Mouse (Mus musculus) heart, embryonic 15.5 days (tissue): ENCODE measurements around the gene Bean1. TPM values are rescaled to one million over a fixed set of nuclear protein-coding genes. Genes with fewer than 3 reads are reported as not detected.

Source experiments
- ATAC-seq: fragments of 200-750 bp; cut with Nextera tagmentation; replicated peaks from 2 replicates; pipeline ENCODE4 v1.8.0; 2017; ENCODE audit warnings: low read depth, moderate TSS enrichment; ENCODE audit not compliant: insufficient number of reproducible peaks, insufficient read depth, low FRiP score
- H3K27ac ChIP-seq: fragments of 300-500 bp; sonication (generic); 2 replicates; pipeline ENCODE4 v1.5.1; 2015; ENCODE audit warnings: mild to moderate bottlenecking, inconsistent platforms
- H3K27me3 ChIP-seq: fragments of 300-500 bp; sonication (generic); 2 replicates; pipeline ENCODE4 v1.6.1; 2015; ENCODE audit warnings: inconsistent platforms
- H3K36me3 ChIP-seq: fragments of 300-500 bp; sonication (generic); 2 replicates; pipeline ENCODE4 v1.6.1; 2015; ENCODE audit warnings: mild to moderate bottlenecking, inconsistent platforms
- H3K4me1 ChIP-seq: fragments of 300-500 bp; sonication (generic); replicated peaks from 2 replicates; pipeline ENCODE4 v1.6.1; 2015; ENCODE audit warnings: inconsistent platforms
- H3K4me2 ChIP-seq: fragments of 300-500 bp; sonication (generic); 2 replicates; pipeline ENCODE4 v1.6.1; 2015; ENCODE audit warnings: inconsistent platforms, mild to moderate bottlenecking, moderate library complexity
- H3K4me3 ChIP-seq: fragments of 300-500 bp; sonication (generic); 2 replicates; pipeline ENCODE4 v1.5.1; 2015; ENCODE audit warnings: mild to moderate bottlenecking, inconsistent platforms
- H3K9ac ChIP-seq: fragments of 300-500 bp; sonication (generic); 2 replicates; pipeline ENCODE4 v1.6.1; 2015; ENCODE audit warnings: mild to moderate bottlenecking, inconsistent platforms
- H3K9me3 ChIP-seq: fragments of 300-500 bp; sonication (generic); replicated peaks from 2 replicates; pipeline ENCODE4 v1.6.1; 2016; ENCODE audit warnings: inconsistent platforms
- WGBS: fragments of 180-500 bp; shearing (Covaris S2); methylation state at CpG from one replicate; pipeline ENCODE4 v1.1.7; 2015; ENCODE audit warnings: mixed read lengths; 5-methylcytosine and 5-hydroxymethylcytosine counted together
- polyA plus RNA-seq: library from polyadenylated mRNA; unstranded; fragments of >200 nt; fragmentation: Nextera tagmentation; extraction: Ambion mirVana; gene quantifications from 2 replicates; pipeline ENCODE4 v1.2.1, GENCODE M21; 2015

The Bean1 gene
- polyA plus RNA-seq: 0.84 and 1.2 TPM in 2 replicates

DNA sequence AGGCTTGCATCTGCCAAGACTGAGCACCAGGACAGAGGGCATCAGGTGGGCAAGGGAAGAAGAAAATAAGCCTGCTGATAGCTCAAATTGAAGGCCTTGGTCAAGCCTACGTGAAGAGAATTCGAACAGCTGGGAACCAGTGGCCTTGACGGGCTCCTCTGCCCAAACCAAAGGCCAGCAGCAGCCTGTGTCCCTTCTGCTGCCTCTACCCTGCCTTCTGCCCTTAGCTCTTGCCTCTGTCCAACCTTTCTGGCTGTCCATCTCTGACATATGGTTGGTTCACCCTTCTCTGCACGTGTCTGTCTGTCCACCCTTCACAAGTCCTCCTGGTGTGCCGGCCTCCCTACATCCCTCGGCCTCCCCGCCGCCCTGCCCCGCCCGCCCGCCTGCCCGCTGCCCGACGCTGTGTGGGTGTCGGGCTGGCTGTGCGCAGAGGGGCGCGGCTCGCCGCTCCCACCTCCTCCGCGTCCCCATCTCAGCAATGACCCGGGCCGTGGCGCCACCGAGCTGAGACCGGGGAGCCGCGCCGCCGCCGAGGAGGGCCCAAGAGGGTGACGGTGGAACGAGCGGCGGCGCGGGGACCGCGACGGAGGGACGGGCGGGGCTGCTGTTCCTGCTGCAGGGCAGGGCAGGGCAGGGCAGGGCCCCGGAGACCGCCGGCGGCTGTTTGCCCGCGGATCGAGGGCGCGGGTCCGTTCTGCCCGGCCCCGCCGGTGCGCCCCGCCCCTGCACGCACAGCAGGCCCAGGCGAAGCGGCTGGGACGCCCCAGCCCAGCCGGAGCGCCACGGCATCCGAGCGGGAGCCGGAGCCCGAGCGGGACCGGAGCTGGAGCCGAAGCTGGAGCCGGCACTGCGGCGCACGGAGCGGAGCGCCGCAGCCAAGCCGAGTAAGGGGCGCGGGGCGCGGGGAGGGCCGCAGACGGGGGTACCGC is at the start of gene Bean1:
Gene Bean1 (plus strand): TSS at position 325 of the 932 bp plus-strand sequence.
- Histone ChIP-seq H3K27me3 (peaks cover 56% of the 10 kb centered on the region), H3K36me3 (no peaks in the 10 kb centered on the region), H3K9me3 (no peaks in the 10 kb centered on the region), H3K4me1 (peaks cover 12% of the 10 kb centered on the region), H3K4me3 (peak within 1 kb of the TSS; percentile 69), H3K27ac (no peak within 1 kb of the TSS), H3K4me2 (peak within 1 kb of the TSS; percentile 99), H3K9ac (peak within 1 kb of the TSS; percentile 69)
- WGBS: 1% methylated on average over 70 of the region's 87 CpGs
- peak; percentile 76 for ATAC-seq

DNA sequence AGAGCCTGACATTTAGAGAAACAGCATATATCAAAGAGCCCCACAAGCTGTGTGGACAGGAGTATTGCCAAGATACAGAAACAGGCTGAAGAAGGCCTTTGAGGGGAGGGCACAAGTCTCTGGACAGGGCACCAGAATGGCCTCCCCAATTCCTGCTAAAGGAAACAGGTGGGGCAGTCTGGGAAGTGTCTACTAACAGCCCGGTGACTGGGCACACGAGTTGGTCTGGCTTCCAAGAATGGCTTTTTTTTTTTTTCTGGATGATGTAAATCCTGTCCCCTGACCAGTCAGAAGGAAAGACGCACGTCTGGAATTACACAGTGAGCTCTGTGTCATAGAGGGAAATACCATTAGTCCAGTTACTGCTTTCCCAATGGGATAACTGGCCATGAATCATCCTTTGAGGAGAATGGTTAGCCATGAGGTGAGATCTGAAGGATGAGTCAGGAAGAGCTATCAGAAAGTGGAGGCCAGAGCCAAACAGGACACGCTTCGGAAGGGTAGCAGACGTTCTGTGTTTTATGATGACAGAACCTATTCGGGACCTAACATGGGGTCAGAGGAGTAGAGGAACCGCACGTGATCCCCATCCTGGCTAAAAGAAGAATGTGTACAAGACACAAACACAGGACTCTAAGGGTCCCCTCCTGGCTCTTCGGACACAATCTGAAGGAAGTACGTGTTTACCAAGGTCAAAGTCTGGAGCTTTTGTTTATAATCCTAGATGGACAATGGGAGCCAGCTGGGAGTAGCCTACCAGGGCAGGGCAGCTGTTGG is 48.4 kb upstream of the Bean1 start:
- Histone ChIP-seq H3K9me3 (no peaks in the 10 kb centered on the region), H3K4me1 (peaks cover 5% of the 10 kb centered on the region), H3K4me3 (no peak overlapping the region), H3K9ac (no peak overlapping the region), H3K27ac (no peak overlapping the region), H3K27me3 (no peaks in the 10 kb centered on the region), H3K36me3 (no peaks in the 10 kb centered on the region), H3K4me2 (no peak overlapping the region)
- WGBS: 69% methylated on average over 12 of the region's 12 CpGs
- no peak for ATAC-seq

GRCm38 (mm10) chr8:104123080-104123657 is 47.1 kb upstream of the Bean1 start:
- Histone ChIP-seq H3K4me3 (no peak overlapping the region), H3K27ac (no peak overlapping the region), H3K27me3 (no peaks in the 10 kb centered on the region), H3K9me3 (no peaks in the 10 kb centered on the region), H3K9ac (no peak overlapping the region), H3K4me2 (no peak overlapping the region), H3K4me1 (peaks cover 12% of the 10 kb centered on the region), H3K36me3 (no peaks in the 10 kb centered on the region)
- no peak for ATAC-seq
- WGBS: 90% methylated on average over 2 of the region's 2 CpGs

- H3K4me2 ChIP-seq: no peak overlapping the region
- 74% methylated on average over 5 of the region's 5 CpGs for WGBS
- H3K4me1 ChIP-seq: peaks cover 12% of the 10 kb centered on the region
- no peak overlapping the region for H3K27ac ChIP-seq
- H3K36me3 ChIP-seq: no peaks in the 10 kb centered on the region
- no peaks in the 10 kb centered on the region for H3K9me3 ChIP-seq
- no peaks in the 10 kb centered on the region for H3K27me3 ChIP-seq
- no peak for ATAC-seq
- no peak overlapping the region for H3K9ac ChIP-seq
- no peak overlapping the region for H3K4me3 ChIP-seq
Observed at GRCm38 (mm10) chr8:104124534-104124933, 45.7 kb upstream of the Bean1 start.

DNA sequence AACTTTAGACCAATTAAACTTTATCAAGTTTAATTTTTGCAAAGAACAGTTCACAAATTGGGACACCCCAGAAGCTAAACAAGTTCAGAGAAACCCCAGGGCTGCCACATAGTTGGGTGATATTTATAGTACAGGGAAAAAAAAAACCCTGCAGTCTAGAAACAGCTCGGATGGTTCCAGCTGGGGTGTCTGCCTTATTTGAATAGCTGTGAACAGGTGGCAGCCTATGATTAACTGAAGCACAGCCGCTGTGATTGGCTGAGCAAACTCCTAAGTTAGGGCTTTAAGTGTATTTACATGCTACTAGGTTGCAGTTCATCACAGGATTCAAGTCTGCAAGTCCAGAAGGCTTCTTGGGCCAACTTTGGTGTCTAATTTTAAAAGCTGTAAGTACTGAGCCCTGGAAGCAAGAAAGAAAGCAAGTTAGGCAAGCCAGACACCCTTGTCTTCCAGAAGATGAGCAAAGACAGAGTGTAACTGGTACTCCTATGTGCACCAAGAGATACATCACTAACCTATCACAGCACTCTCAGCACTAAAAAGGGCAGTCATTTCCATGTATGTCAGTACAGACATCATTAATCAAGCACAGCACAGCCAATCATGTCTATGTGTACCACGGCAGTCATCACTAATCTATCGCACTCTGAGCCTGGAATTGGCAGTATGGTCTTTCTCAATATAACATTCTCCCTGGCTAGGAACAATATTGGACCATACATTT is 42.9 kb upstream of the Bean1 start:
- Histone ChIP-seq H3K36me3 (no peaks in the 10 kb centered on the region; the same call in 1 of the 2 replicates), H3K4me1 (peaks cover 12% of the 10 kb centered on the region), H3K27me3 (no peaks in the 10 kb centered on the region), H3K27ac (0 out of 2 replicates have a peak overlapping the region, but pooled peaks have one; percentile 6), H3K4me3 (no peak overlapping the region), H3K9me3 (no peaks in the 10 kb centered on the region), H3K4me2 (no peak overlapping the region), H3K9ac (no peak overlapping the region)
- ATAC-seq: no peak
- 57% methylated on average over 4 of the region's 4 CpGs for WGBS

DNA sequence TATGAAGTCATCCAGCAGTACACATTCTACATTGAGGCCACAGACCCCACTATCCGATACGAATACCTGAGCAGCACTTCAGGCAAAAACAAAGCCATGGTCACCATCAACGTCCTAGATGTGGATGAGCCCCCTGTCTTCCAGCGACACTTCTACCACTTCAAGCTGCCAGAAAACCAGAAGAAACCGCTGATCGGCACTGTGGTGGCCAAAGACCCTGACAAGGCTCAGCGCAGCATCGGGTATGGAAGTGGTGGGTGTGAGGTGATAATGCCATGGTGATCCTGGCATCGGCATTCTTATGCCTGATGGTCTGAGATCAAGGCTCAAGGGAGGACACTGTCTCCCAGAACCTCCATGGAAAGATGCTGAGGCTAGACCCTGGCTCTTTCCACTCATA is 39.3 kb upstream of the Bean1 start:
- Histone ChIP-seq H3K36me3 (no peaks in the 10 kb centered on the region; the same call in 1 of the 2 replicates), H3K4me3 (no peak overlapping the region), H3K4me1 (peaks cover 12% of the 10 kb centered on the region), H3K27ac (no peak overlapping the region), H3K9me3 (no peaks in the 10 kb centered on the region), H3K27me3 (no peaks in the 10 kb centered on the region), H3K4me2 (no peak overlapping the region), H3K9ac (no peak overlapping the region)
- no peak for ATAC-seq
- 87% methylated on average over 9 of the region's 9 CpGs for WGBS

DNA sequence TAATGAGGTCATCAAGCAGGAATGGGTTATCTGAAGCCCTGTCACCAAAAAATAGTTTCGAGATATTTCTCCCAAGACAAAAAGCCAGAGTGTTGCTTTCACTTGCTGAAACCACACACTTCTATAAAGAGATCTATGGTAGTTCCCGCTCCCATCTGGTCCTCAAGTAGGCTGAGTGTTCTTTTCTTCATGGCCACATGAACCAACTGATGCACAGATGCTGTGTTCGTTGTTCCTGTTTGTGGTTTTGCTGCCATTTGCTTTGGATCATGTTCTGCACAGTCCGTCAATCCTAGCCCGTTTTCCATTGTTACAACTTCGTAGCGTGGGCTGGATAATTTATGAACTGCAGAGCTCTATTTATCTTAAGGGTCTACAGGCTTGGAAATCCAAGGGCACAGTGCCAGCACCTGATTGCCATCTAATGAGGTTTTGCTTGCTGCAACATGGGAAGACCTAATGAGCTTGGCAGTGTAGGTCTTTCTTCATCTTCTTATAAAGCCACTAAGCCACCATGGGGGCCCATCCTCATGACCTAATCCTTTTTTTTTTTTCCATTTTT is 38.7 kb upstream of the Bean1 start:
- ATAC-seq: no peak
- H3K9ac ChIP-seq: no peak overlapping the region
- no peaks in the 10 kb centered on the region; the same call in 1 of the 2 replicates for H3K36me3 ChIP-seq
- H3K4me3 ChIP-seq: no peak overlapping the region
- no peaks in the 10 kb centered on the region for H3K27me3 ChIP-seq
- no peak overlapping the region for H3K4me2 ChIP-seq
- H3K9me3 ChIP-seq: no peaks in the 10 kb centered on the region
- WGBS: 75% methylated on average over 7 of the region's 7 CpGs
- peaks cover 11% of the 10 kb centered on the region for H3K4me1 ChIP-seq
- H3K27ac ChIP-seq: no peak overlapping the region

GRCm38 (mm10) chr8:104134521-104134920 is 35.7 kb upstream of the Bean1 start:
- WGBS: 85% methylated on average over 8 of the region's 8 CpGs
- no peak overlapping the region for H3K4me2 ChIP-seq
- no peak for ATAC-seq
- H3K4me1 ChIP-seq: no peaks in the 10 kb centered on the region
- no peaks in the 10 kb centered on the region for H3K9me3 ChIP-seq
- no peaks in the 10 kb centered on the region for H3K27me3 ChIP-seq
- H3K27ac ChIP-seq: no peak overlapping the region
- no peak overlapping the region for H3K9ac ChIP-seq
- H3K36me3 ChIP-seq: no peaks in the 10 kb centered on the region; the same call in 1 of the 2 replicates
- H3K4me3 ChIP-seq: no peak overlapping the region

GRCm38 (mm10) chr8:104136277-104136676 is 34.0 kb upstream of the Bean1 start:
- H3K9me3 ChIP-seq: no peaks in the 10 kb centered on the region
- no peaks in the 10 kb centered on the region for H3K4me1 ChIP-seq
- no peaks in the 10 kb centered on the region for H3K27me3 ChIP-seq
- H3K4me3 ChIP-seq: no peak overlapping the region
- no peaks in the 10 kb centered on the region for H3K36me3 ChIP-seq
- no peak overlapping the region for H3K27ac ChIP-seq
- no peak for ATAC-seq
- 79% methylated on average over 3 of the region's 3 CpGs for WGBS
- no peak overlapping the region for H3K4me2 ChIP-seq
- H3K9ac ChIP-seq: no peak overlapping the region

DNA sequence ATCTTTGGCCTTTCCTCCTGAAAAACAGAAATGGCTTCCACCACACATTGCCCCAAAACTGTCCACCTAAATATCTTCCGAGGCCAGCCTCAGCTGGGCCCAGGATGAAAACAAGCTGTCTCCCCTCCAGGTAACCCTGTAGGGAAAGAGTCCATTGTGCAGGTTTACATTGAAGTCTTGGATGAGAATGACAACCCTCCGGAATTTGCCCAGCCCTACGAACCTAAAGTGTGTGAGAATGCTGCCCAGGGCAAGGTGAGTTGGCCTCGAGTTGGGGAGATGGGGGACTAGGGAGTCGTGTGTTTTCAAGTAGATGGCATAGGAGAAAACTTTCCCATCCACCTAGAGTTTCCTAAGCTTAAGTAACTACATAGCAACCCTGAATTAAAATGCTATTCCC is 32.6 kb upstream of the Bean1 start:
- no peak for ATAC-seq
- Histone ChIP-seq H3K4me3 (no peak overlapping the region), H3K4me2 (no peak overlapping the region), H3K36me3 (no peaks in the 10 kb centered on the region), H3K27ac (no peak overlapping the region), H3K27me3 (no peaks in the 10 kb centered on the region), H3K4me1 (no peaks in the 10 kb centered on the region), H3K9ac (no peak overlapping the region), H3K9me3 (no peaks in the 10 kb centered on the region)
- WGBS: 74% methylated on average over 5 of the region's 5 CpGs
